Mouse (Mus musculus) embryonic facial prominence, embryonic 11.5 days (tissue): Measurements from ENCODE around the gene Clk3. TPM values are rescaled to one million over a fixed set of nuclear protein-coding genes. Genes with fewer than 3 reads are reported as not detected.
A peak's percentile ranks its signal among the peaks of the same experiment; 100 is the strongest.

Experiments
- ATAC-seq: fragments of 200-750 bp; cut with Nextera tagmentation; replicated peaks from 2 replicates; pipeline ENCODE4 v1.8.0; 2017; ENCODE audit warnings: low read depth; ENCODE audit not compliant: insufficient number of reproducible peaks, low FRiP score, low TSS enrichment
- DNase-seq: peaks from one replicate; pipeline ENCODE4 v3.0.0-alpha.2; 2015; ENCODE audit warnings: low spot score
- H3K27ac ChIP-seq: fragments of 300-500 bp; sonication (generic); replicated peaks from 2 replicates; pipeline ENCODE4 v1.5.1; 2014; ENCODE audit warnings: mild to moderate bottlenecking, low read depth, low read length, control low read depth
- H3K27me3 ChIP-seq: fragments of 300-500 bp; sonication (generic); 2 replicates; pipeline ENCODE4 v1.6.1; 2014; ENCODE audit warnings: mild to moderate bottlenecking, low read length, moderate library complexity, mixed read lengths; ENCODE audit not compliant: control insufficient read depth, insufficient read depth
- H3K36me3 ChIP-seq: fragments of 300-500 bp; sonication (generic); replicated peaks from 2 replicates; pipeline ENCODE4 v1.6.1; 2014; ENCODE audit warnings: low read depth, mild to moderate bottlenecking, low read length, moderate library complexity, mixed read lengths; ENCODE audit not compliant: control insufficient read depth, insufficient read depth
- H3K4me1 ChIP-seq: fragments of 300-500 bp; sonication (generic); 2 replicates; pipeline ENCODE4 v1.6.1; 2014; ENCODE audit warnings: low read length, mixed read lengths; ENCODE audit not compliant: control insufficient read depth, insufficient read depth
- H3K4me2 ChIP-seq: fragments of 300-500 bp; sonication (generic); 2 replicates; pipeline ENCODE4 v1.6.1; 2014; ENCODE audit warnings: low read depth, mild to moderate bottlenecking, control low read depth, low read length, moderate library complexity
- H3K4me3 ChIP-seq: fragments of 300-500 bp; sonication (generic); 2 replicates; pipeline ENCODE4 v1.5.1; 2014; ENCODE audit warnings: low read depth, low read length, control low read depth
- H3K9ac ChIP-seq: fragments of 300-500 bp; sonication (generic); replicated peaks from 2 replicates; pipeline ENCODE4 v1.6.1; 2014; ENCODE audit warnings: mild to moderate bottlenecking, control low read depth, low read length
- H3K9me3 ChIP-seq: fragments of 300-500 bp; sonication (generic); replicated peaks from 2 replicates; pipeline ENCODE4 v1.6.1; 2016; ENCODE audit warnings: mild to moderate bottlenecking, low read length, inconsistent platforms, mixed read lengths; ENCODE audit not compliant: control insufficient read depth
- WGBS: fragments of 180-500 bp; shearing (Covaris S2); extraction: QIAGEN DNeasy Blood & Tissue Kit; methylation state at CpG from one replicate; pipeline ENCODE4 v1.1.7; 2014; 5-methylcytosine and 5-hydroxymethylcytosine counted together
- polyA plus RNA-seq: library from polyadenylated mRNA; unstranded; fragments of >200 nt; fragmentation: Nextera tagmentation; extraction: Ambion mirVana; gene quantifications from 2 replicates; pipeline ENCODE4 v1.2.1, GENCODE M21; 2014

Gene Clk3
- polyA plus RNA-seq, 1 experiment from 2014 or later: 70.0 TPM

GRCm38 (mm10) chr9:57759289-57759688, 6.4 kb downstream of the Clk3 start:
- Histone ChIP-seq H3K9me3 (no peaks in the 10 kb centered on the region), H3K4me1 (peaks cover 6% of the 10 kb centered on the region), H3K27ac (no peak overlapping the region), H3K4me2 (no peak overlapping the region), H3K9ac (no peak overlapping the region), H3K4me3 (no peak overlapping the region), H3K27me3 (no peaks in the 10 kb centered on the region), H3K36me3 (peaks cover 19% of the 10 kb centered on the region)
- WGBS: 30% methylated on average over 6 of the region's 6 CpGs
- ATAC-seq (no peak), DNase-seq (peak; percentile 67)

GRCm38 (mm10) chr9:57758528-57758927, 7.1 kb downstream of the Clk3 start:
- Histone ChIP-seq H3K4me2 (no peak overlapping the region), H3K4me3 (no peak overlapping the region), H3K27me3 (no peaks in the 10 kb centered on the region), H3K27ac (no peak overlapping the region), H3K9me3 (no peaks in the 10 kb centered on the region), H3K4me1 (peaks cover 3% of the 10 kb centered on the region), H3K9ac (no peak overlapping the region), H3K36me3 (peaks cover 23% of the 10 kb centered on the region)
- 89% methylated on average over 22 of the region's 22 CpGs for WGBS
- DNase-seq (no peak), ATAC-seq (no peak)

- peaks cover 30% of the 10 kb centered on the region for H3K36me3 ChIP-seq
- H3K4me3 ChIP-seq: no peak overlapping the region
- H3K9ac ChIP-seq: no peak overlapping the region
- ATAC-seq: no peak
- no peak overlapping the region for H3K27ac ChIP-seq
- WGBS: 88% methylated on average over 3 of the region's 3 CpGs
- no peaks in the 10 kb centered on the region for H3K27me3 ChIP-seq
- H3K9me3 ChIP-seq: no peaks in the 10 kb centered on the region
- no peak for DNase-seq
- no peaks in the 10 kb centered on the region for H3K4me1 ChIP-seq
- no peak overlapping the region for H3K4me2 ChIP-seq
Observed at GRCm38 (mm10) chr9:57757578-57757977, 8.1 kb downstream of the Clk3 start.

- Histone ChIP-seq H3K9ac (no peak overlapping the region), H3K9me3 (no peaks in the 10 kb centered on the region), H3K4me3 (no peak overlapping the region), H3K27me3 (no peaks in the 10 kb centered on the region), H3K27ac (no peak overlapping the region), H3K4me1 (no peaks in the 10 kb centered on the region), H3K36me3 (peaks cover 29% of the 10 kb centered on the region), H3K4me2 (no peak overlapping the region)
- no peak for DNase-seq
- no peak for ATAC-seq
- WGBS: 90% methylated on average over 7 of the region's 7 CpGs
Observed at GRCm38 (mm10) chr9:57750901-57751300, 14.8 kb downstream of the Clk3 start.

- no peak overlapping the region for H3K4me3 ChIP-seq
- H3K27ac ChIP-seq: no peak overlapping the region
- no peak for DNase-seq
- no peak for ATAC-seq
- no peaks in the 10 kb centered on the region for H3K9me3 ChIP-seq
- H3K36me3 ChIP-seq: peaks cover 19% of the 10 kb centered on the region
- no peaks in the 10 kb centered on the region for H3K4me1 ChIP-seq
- H3K4me2 ChIP-seq: no peak overlapping the region
- WGBS: 94% methylated on average over 1 of the region's 1 CpGs
- H3K27me3 ChIP-seq: no peaks in the 10 kb centered on the region
- no peak overlapping the region for H3K9ac ChIP-seq
Observed at GRCm38 (mm10) chr9:57748831-57749230, 16.8 kb downstream of the Clk3 start.

- H3K4me2 ChIP-seq: no peak overlapping the region
- peaks cover 16% of the 10 kb centered on the region for H3K36me3 ChIP-seq
- 89% methylated on average over 6 of the region's 6 CpGs for WGBS
Observed at GRCm38 (mm10) chr9:57748137-57748536, 17.5 kb downstream of the Clk3 start.

GRCm38 (mm10) chr9:57747067-57747466, 18.6 kb downstream of the Clk3 start:
- 84% methylated on average over 1 of the region's 1 CpGs for WGBS
- Histone ChIP-seq H3K36me3 (peaks cover 11% of the 10 kb centered on the region), H3K4me1 (no peaks in the 10 kb centered on the region), H3K27ac (no peak overlapping the region), H3K27me3 (no peaks in the 10 kb centered on the region), H3K9me3 (no peaks in the 10 kb centered on the region), H3K9ac (no peak overlapping the region), H3K4me2 (no peak overlapping the region), H3K4me3 (no peak overlapping the region)
- DNase-seq (no peak), ATAC-seq (no peak)

More at GRCm38 (mm10) chr9:57748137-57748536, 17.5 kb downstream of the Clk3 start:
- no peak for ATAC-seq
- no peaks in the 10 kb centered on the region for H3K4me1 ChIP-seq
- H3K27ac ChIP-seq: no peak overlapping the region
- no peak overlapping the region for H3K9ac ChIP-seq
- no peak for DNase-seq
- H3K4me3 ChIP-seq: no peak overlapping the region
- no peaks in the 10 kb centered on the region for H3K9me3 ChIP-seq
- H3K27me3 ChIP-seq: no peaks in the 10 kb centered on the region

- Histone ChIP-seq H3K4me2 (no peak overlapping the region), H3K4me1 (no peaks in the 10 kb centered on the region), H3K27ac (no peak overlapping the region), H3K9me3 (no peaks in the 10 kb centered on the region), H3K4me3 (no peak overlapping the region), H3K9ac (no peak overlapping the region), H3K36me3 (no peaks in the 10 kb centered on the region; the same call in none of the 2 replicates), H3K27me3 (no peaks in the 10 kb centered on the region)
- ATAC-seq: no peak
- DNase-seq: peak; percentile 68
- 69% methylated on average over 3 of the region's 3 CpGs for WGBS
Observed at GRCm38 (mm10) chr9:57744462-57745091, 21.1 kb downstream of the Clk3 start.
